Mouse (Mus musculus): ENCODE measurements around the gene Mtx1. TPM values are rescaled to one million over a fixed set of nuclear protein-coding genes. Genes with fewer than 3 reads are reported as not detected.

Mtx1 gene
- polyA plus RNA-seq, 1 experiment from 2014 or later: 183 TPM

GRCm38 (mm10) chr3:89231772-89232275 lies 4.9 kb upstream of the Mtx1 start:
- Histone ChIP-seq H3K36me3 (ENCODE audit: control insufficient read depth, insufficient read depth) (peaks cover 10% of the 10 kb centered on the region), H3K4me3 (replicated peaks; ENCODE audit: low read length) (no peak overlapping the region), H3K27ac (ENCODE audit: low read length) (no peak overlapping the region), H3K9me3 (ENCODE audit: control insufficient read depth, low read length) (no peaks in the 10 kb centered on the region), H3K27me3 (replicated peaks; ENCODE audit: control insufficient read depth, insufficient read depth, low read length) (no peaks in the 10 kb centered on the region), H3K9ac (replicated peaks; ENCODE audit: low read depth, low read length) (no peak overlapping the region), H3K4me1 (replicated peaks; ENCODE audit: control insufficient read depth, insufficient read depth, low read length) (peaks cover 18% of the 10 kb centered on the region), H3K4me2 (ENCODE audit: low read length) (no peak overlapping the region)
- 79% methylated on average over 16 of the region's 16 CpGs for WGBS
- no peak for ATAC-seq

- Histone ChIP-seq H3K9me3 (ENCODE audit: control insufficient read depth, low read length) (no peaks in the 10 kb centered on the region), H3K4me1 (replicated peaks; ENCODE audit: control insufficient read depth, insufficient read depth, low read length) (peaks cover 23% of the 10 kb centered on the region), H3K4me2 (ENCODE audit: low read length) (no peak overlapping the region), H3K9ac (replicated peaks; ENCODE audit: low read depth, low read length) (no peak overlapping the region), H3K4me3 (replicated peaks; ENCODE audit: low read length) (no peak overlapping the region), H3K36me3 (ENCODE audit: control insufficient read depth, insufficient read depth) (peaks cover 8% of the 10 kb centered on the region), H3K27ac (ENCODE audit: low read length) (no peak overlapping the region), H3K27me3 (replicated peaks; ENCODE audit: control insufficient read depth, insufficient read depth, low read length) (no peaks in the 10 kb centered on the region)
- no peak for ATAC-seq
- WGBS: 78% methylated on average over 7 of the region's 7 CpGs
Measured at GRCm38 (mm10) chr3:89231345-89231744, 4.5 kb upstream of the Mtx1 start.

DNA sequence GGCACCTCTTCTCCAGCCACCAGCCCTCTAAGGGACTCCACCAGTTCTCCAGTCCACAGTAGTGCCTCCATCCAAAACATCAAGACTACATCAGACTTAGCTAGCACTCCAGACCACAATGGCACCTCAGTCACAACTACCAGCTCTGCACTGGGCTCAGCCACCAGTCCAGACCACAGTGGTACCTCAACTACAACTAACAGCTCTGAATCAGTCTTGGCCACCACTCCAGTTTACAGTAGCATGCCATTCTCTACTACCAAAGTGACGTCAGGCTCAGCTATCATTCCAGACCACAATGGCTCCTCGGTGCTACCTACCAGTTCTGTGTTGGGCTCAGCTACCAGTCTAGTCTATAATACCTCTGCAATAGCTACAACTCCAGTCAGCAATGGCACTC lies 3.7 kb upstream of the Mtx1 start:
- Histone ChIP-seq H3K4me3 (replicated peaks; ENCODE audit: low read length) (no peak overlapping the region), H3K9me3 (ENCODE audit: control insufficient read depth, low read length) (no peaks in the 10 kb centered on the region), H3K36me3 (ENCODE audit: control insufficient read depth, insufficient read depth) (peaks cover 7% of the 10 kb centered on the region), H3K9ac (replicated peaks; ENCODE audit: low read depth, low read length) (no peak overlapping the region), H3K4me2 (ENCODE audit: low read length) (no peak overlapping the region), H3K27me3 (replicated peaks; ENCODE audit: control insufficient read depth, insufficient read depth, low read length) (no peaks in the 10 kb centered on the region), H3K4me1 (replicated peaks; ENCODE audit: control insufficient read depth, insufficient read depth, low read length) (peaks cover 31% of the 10 kb centered on the region), H3K27ac (ENCODE audit: low read length) (no peak overlapping the region)
- no peak for ATAC-seq
- WGBS: 83% methylated on average over 2 of the region's 2 CpGs

- H3K27me3 ChIP-seq (replicated peaks; ENCODE audit: control insufficient read depth, insufficient read depth, low read length): no peaks in the 10 kb centered on the region
- no peaks in the 10 kb centered on the region for H3K9me3 ChIP-seq (ENCODE audit: control insufficient read depth, low read length)
- no peak overlapping the region for H3K4me3 ChIP-seq (replicated peaks; ENCODE audit: low read length)
- H3K36me3 ChIP-seq (ENCODE audit: control insufficient read depth, insufficient read depth): 0 out of 2 replicates have a peak, but pooled peaks cover 2% of the 10 kb centered on the region
- WGBS: 46% methylated on average over 4 of the region's 4 CpGs
- no peak overlapping the region for H3K9ac ChIP-seq (replicated peaks; ENCODE audit: low read depth, low read length)
- no peak for ATAC-seq
- H3K4me1 ChIP-seq (replicated peaks; ENCODE audit: control insufficient read depth, insufficient read depth, low read length): peaks cover 44% of the 10 kb centered on the region
- H3K4me2 ChIP-seq (ENCODE audit: low read length): no peak overlapping the region
- no peak overlapping the region for H3K27ac ChIP-seq (ENCODE audit: low read length)
Measured at GRCm38 (mm10) chr3:89229276-89229675, 2.4 kb upstream of the Mtx1 start.

- WGBS: 36% methylated on average over 10 of the region's 10 CpGs
- Histone ChIP-seq H3K27ac (ENCODE audit: low read length) (peak within 1 kb of the TSS; percentile 89), H3K4me1 (replicated peaks; ENCODE audit: control insufficient read depth, insufficient read depth, low read length) (peaks cover 48% of the 10 kb centered on the region), H3K27me3 (replicated peaks; ENCODE audit: control insufficient read depth, insufficient read depth, low read length) (no peaks in the 10 kb centered on the region), H3K4me2 (ENCODE audit: low read length) (peak within 1 kb of the TSS; percentile 71), H3K9me3 (ENCODE audit: control insufficient read depth, low read length) (no peaks in the 10 kb centered on the region), H3K36me3 (ENCODE audit: control insufficient read depth, insufficient read depth) (0 out of 2 replicates have a peak, but pooled peaks cover 2% of the 10 kb centered on the region), H3K4me3 (replicated peaks; ENCODE audit: low read length) (peak within 1 kb of the TSS; percentile 48), H3K9ac (replicated peaks; ENCODE audit: low read depth, low read length) (peak within 1 kb of the TSS; percentile 58)
- no peak for ATAC-seq
Measured at GRCm38 (mm10) chr3:89228836-89229235, 1.9 kb upstream of the Mtx1 start, which contains the start of gene Muc1. Gene Muc1 (plus strand): TSS chr3:89229057.

DNA sequence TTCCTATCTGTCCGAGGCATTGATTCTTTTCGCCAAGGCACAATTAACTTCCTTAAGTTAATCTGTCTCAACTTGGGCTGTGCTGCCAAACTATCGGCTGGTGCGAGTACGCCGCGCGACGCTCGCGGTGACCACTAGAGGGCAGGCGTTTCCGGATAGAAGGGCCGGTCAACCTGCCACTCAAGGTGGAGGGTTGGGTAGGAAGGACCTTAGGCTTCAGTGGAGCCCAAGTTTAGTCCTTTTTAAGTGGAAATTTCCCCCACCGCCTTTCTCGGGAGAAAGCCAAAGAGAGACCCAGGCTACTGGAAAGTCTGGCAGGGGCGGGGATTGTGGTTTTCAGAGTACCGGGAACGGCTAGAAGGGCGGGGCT lies 1.3 kb upstream of the Mtx1 start:
- peaks cover 55% of the 10 kb centered on the region for H3K4me1 ChIP-seq (replicated peaks; ENCODE audit: control insufficient read depth, insufficient read depth, low read length)
- H3K27me3 ChIP-seq (replicated peaks; ENCODE audit: control insufficient read depth, insufficient read depth, low read length): no peaks in the 10 kb centered on the region

GRCm38 (mm10) chr3:89227307-89228179 lies 655 bp upstream of the Mtx1 start:
- Histone ChIP-seq H3K9ac (replicated peaks; ENCODE audit: low read depth, low read length) (peak overlapping the region; percentile 58), H3K27ac (ENCODE audit: low read length) (peak overlapping the region; percentile 89), H3K27me3 (replicated peaks; ENCODE audit: control insufficient read depth, insufficient read depth, low read length) (no peaks in the 10 kb centered on the region), H3K4me1 (replicated peaks; ENCODE audit: control insufficient read depth, insufficient read depth, low read length) (peaks cover 55% of the 10 kb centered on the region), H3K4me2 (ENCODE audit: low read length) (peak overlapping the region; percentile 71), H3K4me3 (replicated peaks; ENCODE audit: low read length) (peak overlapping the region; percentile 48), H3K9me3 (ENCODE audit: control insufficient read depth, low read length) (no peaks in the 10 kb centered on the region), H3K36me3 (ENCODE audit: control insufficient read depth, insufficient read depth) (no peaks in the 10 kb centered on the region)
- under 1% methylated on average over 41 of the region's 41 CpGs for WGBS
- ATAC-seq: peak; percentile 87

More for the DNA sequence above, 1.3 kb upstream of the Mtx1 start:
- Histone ChIP-seq H3K9ac (replicated peaks; ENCODE audit: low read depth, low read length) (peak overlapping the region; percentile 58), H3K9me3 (ENCODE audit: control insufficient read depth, low read length) (no peaks in the 10 kb centered on the region), H3K4me2 (ENCODE audit: low read length) (peak overlapping the region; percentile 71), H3K36me3 (ENCODE audit: control insufficient read depth, insufficient read depth) (no peaks in the 10 kb centered on the region), H3K27ac (ENCODE audit: low read length) (peak overlapping the region; percentile 89), H3K4me3 (replicated peaks; ENCODE audit: low read length) (peak overlapping the region; percentile 48)
- under 1% methylated on average over 19 of the region's 20 CpGs for WGBS
- peak; percentile 36 for ATAC-seq

DNA sequence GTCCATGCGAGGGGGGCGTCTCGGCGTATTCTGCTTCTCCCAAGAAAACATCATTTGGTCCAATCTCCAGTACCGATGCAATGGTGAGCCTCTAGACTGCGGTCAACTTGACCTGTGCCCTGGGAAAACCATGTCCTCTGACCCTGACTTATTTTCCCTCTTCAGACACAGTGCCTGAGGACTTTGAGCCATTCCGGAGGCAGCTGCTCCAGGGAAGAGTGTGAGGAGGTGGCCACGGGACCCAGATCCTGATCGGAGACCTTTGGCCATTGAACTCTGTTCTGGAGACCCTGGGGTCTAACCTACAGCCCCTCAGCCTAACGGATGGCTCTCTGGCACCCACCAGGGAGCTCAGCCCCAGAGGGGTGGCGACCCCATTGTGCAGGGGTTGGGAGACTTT lies 527 bp downstream of the Mtx1 start:
- ATAC-seq: no peak
- no peaks in the 10 kb centered on the region for H3K9me3 ChIP-seq (ENCODE audit: control insufficient read depth, low read length)
- peak overlapping the region; percentile 48 for H3K4me3 ChIP-seq (replicated peaks; ENCODE audit: low read length)
- no peaks in the 10 kb centered on the region for H3K27me3 ChIP-seq (replicated peaks; ENCODE audit: control insufficient read depth, insufficient read depth, low read length)
- 4% methylated on average over 11 of the region's 11 CpGs for WGBS
- H3K4me1 ChIP-seq (replicated peaks; ENCODE audit: control insufficient read depth, insufficient read depth, low read length): peaks cover 55% of the 10 kb centered on the region
- H3K27ac ChIP-seq (ENCODE audit: low read length): peak overlapping the region; percentile 89
- peak overlapping the region; percentile 58 for H3K9ac ChIP-seq (replicated peaks; ENCODE audit: low read depth, low read length)
- H3K4me2 ChIP-seq (ENCODE audit: low read length): peak overlapping the region; percentile 71
- no peaks in the 10 kb centered on the region for H3K36me3 ChIP-seq (ENCODE audit: control insufficient read depth, insufficient read depth)

- H3K36me3 ChIP-seq (ENCODE audit: control insufficient read depth, insufficient read depth): no peaks in the 10 kb centered on the region
- H3K27me3 ChIP-seq (replicated peaks; ENCODE audit: control insufficient read depth, insufficient read depth, low read length): no peaks in the 10 kb centered on the region
- peak overlapping the region; percentile 89 for H3K27ac ChIP-seq (ENCODE audit: low read length)
- peak overlapping the region; percentile 58 for H3K9ac ChIP-seq (replicated peaks; ENCODE audit: low read depth, low read length)
- H3K4me3 ChIP-seq (replicated peaks; ENCODE audit: low read length): peak overlapping the region; percentile 48
- H3K4me1 ChIP-seq (replicated peaks; ENCODE audit: control insufficient read depth, insufficient read depth, low read length): peaks cover 55% of the 10 kb centered on the region
- WGBS: 2% methylated on average over 4 of the region's 4 CpGs
- peak overlapping the region; percentile 71 for H3K4me2 ChIP-seq (ENCODE audit: low read length)
- ATAC-seq: peak; percentile 61
- H3K9me3 ChIP-seq (ENCODE audit: control insufficient read depth, low read length): no peaks in the 10 kb centered on the region
Measured at GRCm38 (mm10) chr3:89225918-89226317, 970 bp downstream of the Mtx1 start.

Data from forebrain, embryonic 16.5 days (tissue).